Mouse (Mus musculus) CD4-positive naive resting alpha-beta T cell, adult 76 days (primary cell): ENCODE results near the gene Olfr332. TPM values are rescaled to one million over a fixed set of nuclear protein-coding genes. Genes with fewer than 3 reads are reported as not detected.

Experiments
- total RNA-seq: library from RNA; stranded (reverse); gene quantifications from one replicate; pipeline ENCODE4 v1.2.4, GENCODE M21; 2023

Olfr332 gene
- total RNA-seq: not detected

GRCm38 (mm10) chr11:58492455-58492854 lies at the start of gene Olfr332:
TSS of gene Olfr332 (minus strand) at chr11:58492555.

GRCm38 (mm10) chr11:58534736-58535135 lies 42.4 kb upstream of the Olfr332 start, which contains the start of gene Olfr330:
TSS of gene Olfr330 (minus strand) at chr11:58534836.

GRCm38 (mm10) chr11:58502472-58502871 lies 10.1 kb upstream of the Olfr332 start, which contains the start of gene Olfr331:
TSS of gene Olfr331 (minus strand) at chr11:58502572.

GRCm38 (mm10) chr11:58462170-58462569 lies 30.2 kb downstream of the Olfr332 start, which contains the start of gene Olfr30:
TSS of gene Olfr30 (minus strand) at chr11:58462270.

GRCm38 (mm10) chr11:58452759-58453158 lies 39.6 kb downstream of the Olfr332 start, which contains the start of gene Lypd9:
TSS of gene Lypd9 (minus strand) at chr11:58452923.

Other genes starting within 250 kb of the Olfr332 start
- not detected for gene 4930438A08Rik, start 217.8 kb downstream of the Olfr332 start, total RNA-seq
- 30.7 TPM for gene Zfp692, start 185.5 kb downstream of the Olfr332 start, total RNA-seq
- gene Zfp672, start 162.2 kb downstream of the Olfr332 start, total RNA-seq: 41.1 TPM
- gene Sh3bp5l, start 161.8 kb downstream of the Olfr332 start, total RNA-seq: 24.1 TPM
- not detected for gene Lypd8, start 113.5 kb downstream of the Olfr332 start, total RNA-seq
- gene 1810065E05Rik, start 71.4 kb downstream of the Olfr332 start, total RNA-seq: not detected
- not detected for gene Gm12253, start 60.0 kb downstream of the Olfr332 start, total RNA-seq
- gene Lypd9, start 39.6 kb downstream of the Olfr332 start, total RNA-seq: not detected
- gene Olfr30, start 30.3 kb downstream of the Olfr332 start, total RNA-seq: not detected
- gene Olfr331, start 10.0 kb upstream of the Olfr332 start, total RNA-seq: not detected
- gene Olfr330, start 42.3 kb upstream of the Olfr332 start, total RNA-seq: not detected
- gene Olfr329-ps, start 53.9 kb upstream of the Olfr332 start, total RNA-seq: not detected
- gene Olfr328, start 63.1 kb upstream of the Olfr332 start, total RNA-seq: 0.56 TPM
- not detected for gene Olfr224, start 78.0 kb upstream of the Olfr332 start, total RNA-seq
- not detected for gene Olfr325, start 85.2 kb upstream of the Olfr332 start, total RNA-seq
- not detected for gene Olfr324, start 102.6 kb upstream of the Olfr332 start, total RNA-seq
- gene 2210407C18Rik, start 123.5 kb upstream of the Olfr332 start, total RNA-seq: not detected
- not detected for gene Olfr323, start 137.9 kb upstream of the Olfr332 start, total RNA-seq
- 0.35 TPM for gene Trim58, start 147.9 kb upstream of the Olfr332 start, total RNA-seq
- not detected for gene Olfr322, start 166.2 kb upstream of the Olfr332 start, total RNA-seq
- gene Olfr320, start 188.5 kb upstream of the Olfr332 start, total RNA-seq: not detected
- not detected for gene Olfr319, start 206.6 kb upstream of the Olfr332 start, total RNA-seq
- gene Olfr318, start 231.5 kb upstream of the Olfr332 start, total RNA-seq: 0.70 TPM
- not detected for gene Olfr317, start 246.7 kb upstream of the Olfr332 start, total RNA-seq